Mouse (Mus musculus) forebrain, embryonic 12.5 days (tissue): ENCODE measurements around the gene Spats2l. TPM values are rescaled to one million over a fixed set of nuclear protein-coding genes. Genes with fewer than 3 reads are reported as not detected.

Source experiments
- ATAC-seq: fragments of 200-750 bp; cut with Nextera tagmentation; 2 replicates; pipeline ENCODE4 v1.8.0; 2017; ENCODE audit warnings: moderate TSS enrichment; ENCODE audit not compliant: low FRiP score
- H3K27ac ChIP-seq: fragments of 300-500 bp; sonication (generic); 2 replicates; pipeline ENCODE4 v1.5.1; 2016; ENCODE audit warnings: mild to moderate bottlenecking
- H3K27me3 ChIP-seq: fragments of 300-500 bp; sonication (generic); 2 replicates; pipeline ENCODE4 v1.6.1; 2016; ENCODE audit warnings: mild to moderate bottlenecking
- H3K36me3 ChIP-seq: fragments of 300-500 bp; sonication (generic); replicated peaks from 2 replicates; pipeline ENCODE4 v1.6.1; 2016; ENCODE audit warnings: mild to moderate bottlenecking
- H3K4me1 ChIP-seq: fragments of 300-500 bp; sonication (generic); 2 replicates; pipeline ENCODE4 v1.6.1; 2016
- H3K4me2 ChIP-seq: fragments of 300-500 bp; sonication (generic); 2 replicates; pipeline ENCODE4 v1.6.1; 2016; ENCODE audit warnings: mild to moderate bottlenecking, moderate library complexity
- H3K4me3 ChIP-seq: fragments of 300-500 bp; sonication (generic); replicated peaks from 2 replicates; pipeline ENCODE4 v1.5.1; 2016; ENCODE audit warnings: mild to moderate bottlenecking
- H3K9ac ChIP-seq: fragments of 300-500 bp; sonication (generic); 2 replicates; pipeline ENCODE4 v1.6.1; 2016; ENCODE audit warnings: mild to moderate bottlenecking
- H3K9me3 ChIP-seq: fragments of 300-500 bp; sonication (generic); 2 replicates; pipeline ENCODE4 v1.6.1; 2016
- WGBS: fragments of 180-500 bp; shearing (Covaris S2); methylation state at CpG from one replicate; pipeline ENCODE4 v1.1.7; 2016; 5-methylcytosine and 5-hydroxymethylcytosine counted together
- polyA plus RNA-seq: library from polyadenylated mRNA; unstranded; fragments of >200 nt; fragmentation: Nextera tagmentation; extraction: Ambion mirVana; gene quantifications from 2 replicates; pipeline ENCODE4 v1.2.1, GENCODE M21; 2016

Spats2l gene
- polyA plus RNA-seq, 1 experiment from 2014 or later = 57.2 TPM

DNA sequence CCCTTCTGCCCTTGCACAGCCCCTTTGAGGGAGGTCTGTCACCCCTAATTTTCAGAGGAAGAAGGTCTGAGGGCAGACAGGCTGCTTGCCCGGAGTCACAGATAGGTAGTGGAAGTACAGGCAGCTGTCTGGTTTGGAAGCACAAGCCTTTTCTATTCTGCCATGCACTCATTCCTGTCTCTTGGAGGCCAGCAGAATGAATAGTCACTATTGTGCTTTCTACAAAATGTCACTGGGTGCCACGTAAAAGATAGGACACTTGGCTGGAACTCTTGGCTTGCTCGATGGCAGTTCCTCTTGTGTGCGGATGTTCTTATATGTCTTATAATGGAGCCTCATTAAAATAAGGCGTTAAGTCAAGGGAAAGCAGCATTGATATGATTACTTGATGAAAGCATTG, 15.9 kb downstream of the Spats2l start:
- Histone ChIP-seq H3K9ac (no peak overlapping the region), H3K4me3 (no peak overlapping the region), H3K4me1 (0 out of 2 replicates have a peak, but pooled peaks cover 3% of the 10 kb centered on the region), H3K4me2 (no peak overlapping the region), H3K27me3 (no peaks in the 10 kb centered on the region), H3K9me3 (no peaks in the 10 kb centered on the region), H3K36me3 (no peaks in the 10 kb centered on the region), H3K27ac (no peak overlapping the region)
- no peak for ATAC-seq
- WGBS = 67% methylated on average over 5 of the region's 5 CpGs

DNA sequence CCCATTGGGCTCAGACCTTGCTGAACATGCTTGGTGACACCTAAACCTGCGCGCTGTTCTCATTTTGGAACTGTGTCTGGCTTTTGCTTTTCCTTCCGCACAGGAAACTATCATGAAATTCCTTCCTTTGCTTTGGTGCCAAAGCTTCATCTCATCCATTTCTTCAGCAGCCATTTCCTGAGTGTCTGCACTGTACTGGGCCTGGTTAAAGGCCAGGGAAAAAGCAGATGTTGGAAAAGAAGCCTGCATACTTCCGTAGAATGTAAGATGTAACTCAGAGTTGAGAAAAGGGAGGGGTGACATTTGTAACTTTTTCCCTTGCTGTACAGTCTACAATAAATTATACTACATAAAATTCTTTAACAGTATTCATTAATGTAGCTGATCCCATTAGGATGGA, 18.2 kb downstream of the Spats2l start:
- no peaks in the 10 kb centered on the region for H3K36me3 ChIP-seq
- no peaks in the 10 kb centered on the region for H3K9me3 ChIP-seq
- no peaks in the 10 kb centered on the region for H3K4me1 ChIP-seq
- WGBS = 98% methylated on average over 4 of the region's 4 CpGs
- H3K27ac ChIP-seq = no peak overlapping the region
- H3K4me2 ChIP-seq = no peak overlapping the region
- no peak for ATAC-seq
- H3K9ac ChIP-seq = no peak overlapping the region
- H3K27me3 ChIP-seq = no peaks in the 10 kb centered on the region
- H3K4me3 ChIP-seq = no peak overlapping the region

DNA sequence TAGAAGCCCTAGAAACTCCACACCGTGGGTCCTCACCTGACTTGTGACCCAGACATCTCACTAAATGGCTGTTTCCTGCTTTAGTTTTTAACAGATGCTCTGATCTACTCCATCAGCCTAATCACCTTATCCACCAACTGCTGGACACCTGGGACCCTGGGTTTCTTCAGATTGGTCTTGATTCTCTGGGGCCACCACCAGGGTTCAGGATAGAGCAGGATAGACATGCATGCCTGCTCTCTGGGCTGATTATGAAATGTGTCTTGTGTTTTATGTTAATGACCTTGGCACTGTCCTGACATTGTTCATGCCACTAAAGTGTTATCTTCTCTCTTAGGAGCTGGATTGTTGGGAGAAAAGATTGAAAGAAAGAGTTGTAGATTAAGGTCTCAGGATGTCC, 21.9 kb downstream of the Spats2l start:
- 88% methylated on average over 1 of the region's 1 CpGs for WGBS

DNA sequence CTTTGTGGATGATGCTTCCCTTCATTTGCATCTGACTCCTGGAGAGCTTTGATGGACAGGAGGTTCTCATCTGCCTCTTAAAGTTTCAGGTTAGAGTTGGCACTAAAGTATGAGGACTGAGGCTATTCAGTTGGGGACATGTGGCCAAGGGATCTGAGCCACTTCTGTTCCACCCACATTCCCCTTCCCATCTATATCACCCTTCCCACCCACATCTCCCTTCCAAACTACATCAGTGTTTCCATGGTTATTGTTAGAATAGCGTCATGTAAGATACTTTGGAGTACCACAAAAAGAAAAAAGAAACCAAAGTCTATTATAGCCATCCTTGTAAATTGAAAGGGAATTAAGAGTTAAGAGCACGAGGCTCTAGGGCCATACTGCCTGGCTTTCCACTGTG, 25.4 kb downstream of the Spats2l start:
- Histone ChIP-seq H3K27me3 (no peaks in the 10 kb centered on the region), H3K36me3 (no peaks in the 10 kb centered on the region; the same call in 1 of the 2 replicates), H3K9ac (no peak overlapping the region), H3K9me3 (no peaks in the 10 kb centered on the region), H3K27ac (no peak overlapping the region), H3K4me1 (no peaks in the 10 kb centered on the region), H3K4me3 (no peak overlapping the region), H3K4me2 (no peak overlapping the region)
- 91% methylated on average over 2 of the region's 2 CpGs for WGBS
- ATAC-seq = no peak

More for the DNA sequence above, 21.9 kb downstream of the Spats2l start:
- no peak for ATAC-seq
- H3K27ac ChIP-seq = no peak overlapping the region
- H3K27me3 ChIP-seq = no peaks in the 10 kb centered on the region
- no peak overlapping the region for H3K4me2 ChIP-seq
- no peak overlapping the region for H3K4me3 ChIP-seq
- no peaks in the 10 kb centered on the region; the same call in 1 of the 2 replicates for H3K36me3 ChIP-seq
- H3K4me1 ChIP-seq = no peaks in the 10 kb centered on the region
- H3K9me3 ChIP-seq = no peaks in the 10 kb centered on the region
- no peak overlapping the region for H3K9ac ChIP-seq

DNA sequence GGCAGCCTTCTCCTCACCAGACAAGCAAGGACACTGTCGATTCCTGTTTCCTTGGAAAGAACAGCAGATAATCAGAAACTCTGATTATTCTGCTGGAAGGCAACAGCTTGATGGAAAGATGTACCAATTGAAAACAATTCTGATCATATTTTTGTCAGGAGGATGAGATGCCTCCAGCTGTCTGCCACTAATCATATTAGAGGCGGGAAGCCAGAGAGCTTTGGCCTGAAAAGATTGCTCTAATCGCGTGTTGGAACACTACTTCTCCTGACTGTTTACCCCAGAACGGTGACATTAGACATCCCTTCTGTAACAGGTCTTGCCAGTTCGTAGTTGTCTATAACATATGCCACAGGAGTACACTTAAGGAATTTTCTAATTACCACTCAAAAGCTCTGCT, 26.9 kb downstream of the Spats2l start:
- Histone ChIP-seq H3K9me3 (no peaks in the 10 kb centered on the region), H3K9ac (no peak overlapping the region), H3K27me3 (no peaks in the 10 kb centered on the region), H3K27ac (no peak overlapping the region), H3K4me1 (no peaks in the 10 kb centered on the region), H3K4me3 (no peak overlapping the region), H3K4me2 (no peak overlapping the region), H3K36me3 (no peaks in the 10 kb centered on the region; the same call in 1 of the 2 replicates)
- 77% methylated on average over 6 of the region's 6 CpGs for WGBS
- ATAC-seq = no peak

DNA sequence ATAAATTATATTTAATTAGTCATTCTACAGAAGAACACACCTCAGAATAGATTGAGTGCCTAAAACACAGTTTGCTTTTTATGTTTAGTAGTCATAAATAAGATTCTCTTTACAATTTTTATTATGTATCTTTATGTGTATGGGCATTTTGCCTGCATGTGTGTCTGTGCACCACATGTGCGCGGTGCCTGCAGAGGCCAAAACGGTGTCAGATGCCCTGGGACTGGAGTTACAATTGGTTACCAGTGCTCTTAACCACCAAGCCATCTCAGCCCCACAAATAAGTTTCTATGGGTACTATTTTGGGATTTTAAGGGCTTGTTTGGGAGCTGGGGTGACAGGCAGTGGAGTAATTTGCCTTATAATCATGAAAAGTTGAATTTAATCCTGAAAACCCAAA, 32.2 kb downstream of the Spats2l start:
- no peak overlapping the region for H3K4me2 ChIP-seq
- no peaks in the 10 kb centered on the region for H3K9me3 ChIP-seq
- 94% methylated on average over 3 of the region's 3 CpGs for WGBS
- no peaks in the 10 kb centered on the region for H3K27me3 ChIP-seq
- H3K27ac ChIP-seq = no peak overlapping the region
- H3K36me3 ChIP-seq = no peaks in the 10 kb centered on the region
- ATAC-seq = no peak
- no peak overlapping the region for H3K4me3 ChIP-seq
- H3K4me1 ChIP-seq = peaks cover 12% of the 10 kb centered on the region
- H3K9ac ChIP-seq = no peak overlapping the region

DNA sequence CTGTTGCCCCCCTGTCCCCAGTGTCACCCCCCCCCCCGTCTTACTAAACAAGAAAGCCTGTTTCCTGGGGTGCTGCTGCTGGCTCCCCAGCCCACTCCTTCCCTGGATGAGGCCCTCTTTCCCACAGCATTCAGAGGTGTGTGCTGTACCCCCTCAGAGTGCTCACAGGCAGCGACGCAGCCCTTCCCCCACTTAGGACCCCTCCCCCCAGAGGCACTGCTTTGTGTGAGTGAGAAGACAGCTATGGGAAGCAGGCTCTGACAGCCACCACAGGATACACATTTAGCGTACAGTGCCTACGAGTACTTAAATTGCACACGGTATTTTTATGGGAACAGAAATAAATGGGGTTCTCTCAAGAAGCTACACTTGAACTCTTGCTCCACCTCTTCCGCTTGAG, 33.9 kb downstream of the Spats2l start:
- peak; percentile 79 for ATAC-seq

DNA sequence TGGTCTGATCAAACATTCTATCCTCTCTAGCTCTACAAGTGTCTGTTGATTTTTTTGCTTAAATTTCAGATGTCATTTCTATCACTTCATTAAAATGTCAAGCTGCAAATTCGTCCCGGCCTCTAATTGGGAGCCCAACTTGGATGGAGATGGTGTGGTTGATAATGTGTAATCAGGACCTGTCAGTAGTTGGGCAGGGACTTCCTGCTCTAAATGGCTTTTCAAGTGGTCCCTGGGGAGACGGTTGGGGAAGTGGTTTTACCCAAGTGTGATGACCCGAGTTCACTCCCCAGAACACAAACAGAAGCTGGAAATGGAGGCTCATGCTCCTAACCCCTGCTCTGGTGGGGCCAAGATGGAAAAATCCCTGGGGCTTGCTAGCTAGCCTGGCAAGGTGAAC, 36.3 kb downstream of the Spats2l start:
- Histone ChIP-seq H3K27me3 (no peaks in the 10 kb centered on the region), H3K27ac (no peak overlapping the region), H3K9ac (no peak overlapping the region), H3K9me3 (no peaks in the 10 kb centered on the region), H3K36me3 (no peaks in the 10 kb centered on the region), H3K4me3 (no peak overlapping the region), H3K4me1 (peaks cover 12% of the 10 kb centered on the region), H3K4me2 (no peak overlapping the region)
- WGBS = 82% methylated on average over 4 of the region's 4 CpGs
- no peak for ATAC-seq

More for the DNA sequence above, 33.9 kb downstream of the Spats2l start:
- Histone ChIP-seq H3K9me3 (no peaks in the 10 kb centered on the region), H3K27ac (no peak overlapping the region), H3K27me3 (no peaks in the 10 kb centered on the region), H3K36me3 (no peaks in the 10 kb centered on the region), H3K4me2 (no peak overlapping the region), H3K4me3 (no peak overlapping the region), H3K4me1 (peaks cover 12% of the 10 kb centered on the region), H3K9ac (no peak overlapping the region)
- WGBS = 43% methylated on average over 7 of the region's 7 CpGs

DNA sequence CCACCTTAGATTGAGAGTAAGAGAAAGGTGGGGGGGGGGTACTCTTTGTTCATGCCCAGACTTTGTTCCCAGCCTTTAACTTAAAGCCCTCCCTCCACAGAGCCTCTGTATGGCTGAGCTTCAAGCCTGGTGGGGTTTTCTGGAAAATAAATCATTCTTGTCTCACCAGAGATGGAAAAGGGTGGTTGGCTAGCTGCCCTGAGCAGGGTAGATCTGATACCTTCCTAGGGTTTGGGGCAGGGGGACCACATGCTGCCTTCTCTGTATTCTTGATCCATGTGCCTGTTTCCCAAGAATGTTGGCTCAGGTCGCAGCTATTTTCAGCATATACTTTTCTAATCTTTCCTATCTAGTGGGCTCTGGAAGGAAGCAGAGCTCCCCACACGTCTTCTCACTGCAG, 43.1 kb downstream of the Spats2l start:
- H3K4me3 ChIP-seq = no peak overlapping the region
- no peaks in the 10 kb centered on the region for H3K4me1 ChIP-seq
- no peak overlapping the region for H3K27ac ChIP-seq
- ATAC-seq = no peak
- H3K4me2 ChIP-seq = no peak overlapping the region
- 80% methylated on average over 2 of the region's 2 CpGs for WGBS
- H3K9ac ChIP-seq = no peak overlapping the region
- H3K27me3 ChIP-seq = no peaks in the 10 kb centered on the region
- H3K9me3 ChIP-seq = no peaks in the 10 kb centered on the region
- no peaks in the 10 kb centered on the region for H3K36me3 ChIP-seq

DNA sequence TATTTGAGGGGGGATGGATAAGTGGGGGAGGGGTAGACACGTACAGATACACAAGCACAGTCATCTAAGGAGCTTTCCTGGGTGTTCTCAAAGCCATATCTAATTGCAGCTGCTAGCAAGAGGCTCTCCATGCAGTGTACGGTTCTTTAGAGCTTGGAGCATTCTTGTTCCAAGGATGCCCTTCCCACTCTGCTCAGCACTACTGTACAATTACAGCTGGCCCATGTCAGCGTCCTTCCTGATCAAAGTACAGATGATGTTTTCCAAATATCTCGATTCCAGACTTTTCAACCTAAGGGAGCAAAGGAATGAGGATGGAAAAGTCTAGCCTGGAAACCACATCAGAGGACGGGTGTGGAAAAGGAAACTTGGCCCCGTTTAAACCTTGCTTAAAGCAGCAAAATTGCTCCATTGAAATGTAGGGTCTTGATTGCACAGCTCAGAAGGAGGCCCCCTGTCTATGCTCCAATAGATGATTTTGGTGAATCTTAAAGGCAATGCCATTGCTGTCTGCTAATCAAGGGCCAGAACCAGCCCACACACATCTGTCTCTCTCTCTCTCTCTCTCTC, 46.6 kb downstream of the Spats2l start:
- Histone ChIP-seq H3K27me3 (no peaks in the 10 kb centered on the region), H3K27ac (no peak overlapping the region), H3K4me2 (no peak overlapping the region), H3K4me3 (no peak overlapping the region), H3K9ac (no peak overlapping the region), H3K9me3 (no peaks in the 10 kb centered on the region), H3K36me3 (no peaks in the 10 kb centered on the region), H3K4me1 (peaks cover 2% of the 10 kb centered on the region; the same call in 1 of the 2 replicates)
- 80% methylated on average over 6 of the region's 6 CpGs for WGBS
- ATAC-seq = no peak

DNA sequence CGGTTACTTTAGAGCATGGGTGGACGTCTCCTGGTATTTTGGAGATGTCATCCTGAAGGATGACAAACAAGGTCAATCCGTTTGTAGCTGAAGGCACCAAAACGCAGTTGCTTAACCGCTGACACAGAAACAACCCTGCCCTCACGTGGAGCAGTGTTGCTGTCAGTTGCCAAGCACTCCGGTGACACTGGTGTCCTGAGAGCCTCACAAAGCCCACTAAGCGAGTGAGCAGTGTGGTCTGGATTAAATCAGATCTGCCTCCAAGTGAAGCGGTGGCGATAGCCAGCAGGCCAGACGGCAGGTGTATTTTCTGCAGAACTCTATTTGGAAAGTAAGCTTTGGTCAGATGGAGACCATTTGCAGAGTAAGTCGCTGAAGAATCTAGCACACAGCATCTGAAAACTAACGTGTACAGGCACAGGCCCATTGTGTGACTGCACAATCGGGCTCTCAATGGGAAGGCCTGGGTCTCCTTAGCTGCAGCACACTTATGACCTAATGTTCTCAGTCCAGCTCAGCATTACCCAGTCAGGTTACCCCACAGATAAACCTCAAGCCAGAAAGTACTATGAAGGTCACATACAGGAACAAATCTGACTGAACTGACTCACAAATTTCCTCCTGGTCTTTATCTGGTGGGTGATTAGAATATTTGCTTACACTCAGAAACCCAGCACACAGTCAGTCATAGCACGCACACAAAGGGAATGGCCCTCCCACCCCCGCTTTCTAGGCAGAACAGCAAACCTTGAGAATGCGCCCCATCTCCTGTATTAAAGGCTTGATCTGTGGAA, 51.2 kb downstream of the Spats2l start:
- H3K4me2 ChIP-seq = no peak overlapping the region
- H3K4me1 ChIP-seq = peaks cover 2% of the 10 kb centered on the region; the same call in 1 of the 2 replicates
- no peak for ATAC-seq
- 74% methylated on average over 17 of the region's 17 CpGs for WGBS
- no peaks in the 10 kb centered on the region for H3K9me3 ChIP-seq
- no peaks in the 10 kb centered on the region for H3K36me3 ChIP-seq
- H3K4me3 ChIP-seq = no peak overlapping the region
- no peaks in the 10 kb centered on the region for H3K27me3 ChIP-seq
- H3K9ac ChIP-seq = no peak overlapping the region
- no peak overlapping the region for H3K27ac ChIP-seq

DNA sequence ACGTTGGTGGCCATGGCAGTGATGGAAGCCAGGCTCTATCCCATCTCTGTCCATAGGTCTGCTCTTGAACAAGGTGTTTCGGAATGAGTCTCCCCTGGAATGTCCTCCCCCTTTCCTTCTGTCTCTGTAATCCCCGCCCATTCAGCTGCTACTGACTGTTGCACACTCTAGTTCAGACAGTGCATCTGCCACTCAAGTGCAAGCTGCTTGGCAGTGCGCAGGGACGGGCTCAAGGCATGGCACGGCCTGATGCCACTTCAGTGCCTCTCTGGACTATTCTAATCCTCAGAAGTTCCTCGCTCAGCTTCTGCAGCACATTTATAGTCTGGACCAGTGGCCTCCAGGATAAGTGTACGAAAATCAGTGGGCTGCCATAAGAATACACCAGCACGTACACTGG, 52.3 kb downstream of the Spats2l start:
- Histone ChIP-seq H3K27ac (no peak overlapping the region), H3K4me3 (no peak overlapping the region), H3K9me3 (no peaks in the 10 kb centered on the region), H3K27me3 (no peaks in the 10 kb centered on the region), H3K4me1 (peaks cover 2% of the 10 kb centered on the region; the same call in 1 of the 2 replicates), H3K36me3 (no peaks in the 10 kb centered on the region), H3K4me2 (no peak overlapping the region), H3K9ac (no peak overlapping the region)
- WGBS = 82% methylated on average over 9 of the region's 9 CpGs
- no peak for ATAC-seq

DNA sequence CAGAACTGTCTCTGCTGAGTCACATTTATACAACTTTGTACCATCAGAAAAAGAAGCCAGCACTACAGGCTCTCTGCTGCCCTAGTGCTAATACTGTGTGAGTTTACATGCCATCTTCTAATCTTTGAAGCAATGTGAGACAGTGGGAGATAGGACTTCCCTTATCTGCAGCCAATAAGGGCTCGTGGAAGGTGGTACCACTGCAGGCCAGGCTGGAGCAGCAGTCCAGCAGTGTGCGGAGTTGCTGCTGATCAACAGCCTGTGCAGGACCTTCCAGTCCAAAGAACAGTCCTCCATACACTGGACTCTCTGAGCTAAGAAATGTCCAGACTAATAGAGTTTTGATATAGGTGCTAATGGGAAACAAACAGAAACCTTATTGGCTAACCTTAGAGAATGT, 59.2 kb downstream of the Spats2l start:
- 91% methylated on average over 2 of the region's 2 CpGs for WGBS
- 0 out of 2 replicates have a peak, but pooled peaks cover 2% of the 10 kb centered on the region for H3K27me3 ChIP-seq
- no peak overlapping the region for H3K27ac ChIP-seq
- ATAC-seq = no peak
- no peaks in the 10 kb centered on the region for H3K9me3 ChIP-seq
- H3K4me2 ChIP-seq = no peak overlapping the region
- no peak overlapping the region for H3K4me3 ChIP-seq
- H3K9ac ChIP-seq = no peak overlapping the region
- H3K4me1 ChIP-seq = peaks cover 5% of the 10 kb centered on the region; the same call in 1 of the 2 replicates
- no peaks in the 10 kb centered on the region for H3K36me3 ChIP-seq
